Mouse (Mus musculus) thymus, postnatal 10 days (tissue): Measurements from ENCODE around the gene Reln.

ENCODE experiments used
- DNase-seq, 2 experiments: peaks; one replicate each; pipeline ENCODE4 v3.0.0; 2021; ENCODE audit warnings: low spot score in 2 of 2

The Reln gene

GRCm38 (mm10) chr5:22307853-22308252 lies 36.6 kb downstream of the Reln start:
- no peak for DNase-seq

GRCm38 (mm10) chr5:22307072-22307471 lies 37.4 kb downstream of the Reln start:
- DNase-seq = no peak

GRCm38 (mm10) chr5:22303709-22304108 lies 40.8 kb downstream of the Reln start:
- DNase-seq = no peak

- no peak for DNase-seq
These were observed 42.2 kb downstream of the Reln start for GRCm38 (mm10) chr5:22302309-22302708.

GRCm38 (mm10) chr5:22300788-22301187 lies 43.7 kb downstream of the Reln start:
- no peak for DNase-seq

GRCm38 (mm10) chr5:22300046-22300445 lies 44.5 kb downstream of the Reln start:
- no peak for DNase-seq

- DNase-seq = no peak
These were observed 49.3 kb downstream of the Reln start for GRCm38 (mm10) chr5:22295161-22295560.

- DNase-seq = no peak
These were observed 53.1 kb downstream of the Reln start for GRCm38 (mm10) chr5:22291409-22291808.

- DNase-seq = no peak
These were observed 59.1 kb downstream of the Reln start for GRCm38 (mm10) chr5:22285396-22285795.

GRCm38 (mm10) chr5:22282141-22282665 lies 62.3 kb downstream of the Reln start:
- no peak for DNase-seq

- DNase-seq = no peak
These were observed 63.9 kb downstream of the Reln start for GRCm38 (mm10) chr5:22280534-22281164.

GRCm38 (mm10) chr5:22279201-22279600 lies 65.3 kb downstream of the Reln start:
- no peak for DNase-seq

- no peak for DNase-seq
These were observed 70.4 kb downstream of the Reln start for GRCm38 (mm10) chr5:22274134-22274533.

- no peak for DNase-seq
These were observed 77.8 kb downstream of the Reln start for GRCm38 (mm10) chr5:22266489-22267301.

GRCm38 (mm10) chr5:22262351-22262765 lies 82.1 kb downstream of the Reln start:
- no peak for DNase-seq

GRCm38 (mm10) chr5:22255346-22255745 lies 89.2 kb downstream of the Reln start:
- no peak for DNase-seq

GRCm38 (mm10) chr5:22253910-22254309 lies 90.6 kb downstream of the Reln start:
- DNase-seq = no peak

- no peak for DNase-seq
These were observed 91.2 kb downstream of the Reln start for GRCm38 (mm10) chr5:22253318-22253717.

- no peak for DNase-seq
These were observed 96.7 kb downstream of the Reln start for GRCm38 (mm10) chr5:22247850-22248249.

GRCm38 (mm10) chr5:22245056-22245455 lies 99.4 kb downstream of the Reln start:
- no peak for DNase-seq

GRCm38 (mm10) chr5:22243538-22243937 lies 101.0 kb downstream of the Reln start:
- no peak for DNase-seq

- DNase-seq = no peak
These were observed 102.9 kb downstream of the Reln start for GRCm38 (mm10) chr5:22241560-22241959.

- DNase-seq = no peak
These were observed 107.7 kb downstream of the Reln start for GRCm38 (mm10) chr5:22236801-22237200.
